Mouse (Mus musculus): ENCODE data around the gene Myf5. TPM values are rescaled to one million over a fixed set of nuclear protein-coding genes. Genes with fewer than 3 reads are reported as not detected.

Myf5 gene
- not detected in 2 replicates for polyA plus RNA-seq (2014; fragmentation: Nextera tagmentation; extraction: Ambion mirVana)

GRCm38 (mm10) chr10:107485870-107486269 lies at the start of gene Myf5:
Myf5 (minus strand) TSS chr10:107486134.
- no peaks in the 10 kb centered on the region for H3K9me3 ChIP-seq (ENCODE audit: control insufficient read depth, low read length)
- ATAC-seq (ENCODE audit: low FRiP score, low TSS enrichment) (no peak), DNase-seq (no peak)
- H3K27me3 ChIP-seq (ENCODE audit: control insufficient read depth, insufficient read depth, low read length), result no peaks in the 10 kb centered on the region
- no peak within 1 kb of the TSS for H3K9ac ChIP-seq (replicated peaks; ENCODE audit: low read length)
- H3K4me3 ChIP-seq (replicated peaks; ENCODE audit: low read depth, low read length), result no peak within 1 kb of the TSS
- no peaks in the 10 kb centered on the region for H3K4me1 ChIP-seq (ENCODE audit: control insufficient read depth, insufficient read depth, low read length)
- 76% methylated on average over 8 of the region's 8 CpGs for WGBS
- no peaks in the 10 kb centered on the region for H3K36me3 ChIP-seq (ENCODE audit: control insufficient read depth, insufficient read depth, low read length)
- no peak within 1 kb of the TSS for H3K27ac ChIP-seq (replicated peaks; ENCODE audit: low read depth, low read length)
- H3K4me2 ChIP-seq (ENCODE audit: low read length), result no peak within 1 kb of the TSS

GRCm38 (mm10) chr10:107528758-107529157 lies 42.8 kb upstream of the Myf5 start:
- Histone ChIP-seq H3K9ac (replicated peaks; ENCODE audit: low read length) (no peak overlapping the region), H3K36me3 (ENCODE audit: control insufficient read depth, insufficient read depth, low read length) (no peaks in the 10 kb centered on the region), H3K4me1 (ENCODE audit: control insufficient read depth, insufficient read depth, low read length) (no peaks in the 10 kb centered on the region), H3K4me2 (ENCODE audit: low read length) (no peak overlapping the region), H3K4me3 (replicated peaks; ENCODE audit: low read depth, low read length) (no peak overlapping the region), H3K27me3 (ENCODE audit: control insufficient read depth, insufficient read depth, low read length) (no peaks in the 10 kb centered on the region), H3K9me3 (ENCODE audit: control insufficient read depth, low read length) (no peaks in the 10 kb centered on the region), H3K27ac (replicated peaks; ENCODE audit: low read depth, low read length) (no peak overlapping the region)
- no peak for DNase-seq
- WGBS, result 71% methylated on average over 1 of the region's 1 CpGs
- ATAC-seq (ENCODE audit: low FRiP score, low TSS enrichment), result no peak

GRCm38 (mm10) chr10:107519216-107519615 lies 33.3 kb upstream of the Myf5 start:
- H3K4me1 ChIP-seq (ENCODE audit: control insufficient read depth, insufficient read depth, low read length), result no peaks in the 10 kb centered on the region
- no peak for ATAC-seq (ENCODE audit: low FRiP score, low TSS enrichment)
- no peak overlapping the region for H3K4me2 ChIP-seq (ENCODE audit: low read length)
- H3K36me3 ChIP-seq (ENCODE audit: control insufficient read depth, insufficient read depth, low read length), result no peaks in the 10 kb centered on the region
- WGBS, result 82% methylated on average over 5 of the region's 5 CpGs
- no peak overlapping the region for H3K9ac ChIP-seq (replicated peaks; ENCODE audit: low read length)
- no peaks in the 10 kb centered on the region for H3K9me3 ChIP-seq (ENCODE audit: control insufficient read depth, low read length)
- no peak for DNase-seq
- no peak overlapping the region for H3K4me3 ChIP-seq (replicated peaks; ENCODE audit: low read depth, low read length)
- no peak overlapping the region for H3K27ac ChIP-seq (replicated peaks; ENCODE audit: low read depth, low read length)
- no peaks in the 10 kb centered on the region for H3K27me3 ChIP-seq (ENCODE audit: control insufficient read depth, insufficient read depth, low read length)

GRCm38 (mm10) chr10:107516641-107517040 lies 30.7 kb upstream of the Myf5 start:
- DNase-seq (no peak), ATAC-seq (ENCODE audit: low FRiP score, low TSS enrichment) (no peak)
- Histone ChIP-seq H3K27ac (replicated peaks; ENCODE audit: low read depth, low read length) (no peak overlapping the region), H3K4me3 (replicated peaks; ENCODE audit: low read depth, low read length) (no peak overlapping the region), H3K9ac (replicated peaks; ENCODE audit: low read length) (no peak overlapping the region), H3K36me3 (ENCODE audit: control insufficient read depth, insufficient read depth, low read length) (no peaks in the 10 kb centered on the region), H3K9me3 (ENCODE audit: control insufficient read depth, low read length) (no peaks in the 10 kb centered on the region), H3K27me3 (ENCODE audit: control insufficient read depth, insufficient read depth, low read length) (no peaks in the 10 kb centered on the region), H3K4me1 (ENCODE audit: control insufficient read depth, insufficient read depth, low read length) (no peaks in the 10 kb centered on the region), H3K4me2 (ENCODE audit: low read length) (no peak overlapping the region)
- WGBS, result 86% methylated on average over 7 of the region's 7 CpGs

GRCm38 (mm10) chr10:107514735-107515134 lies 28.8 kb upstream of the Myf5 start:
- WGBS, result 89% methylated on average over 7 of the region's 7 CpGs
- H3K36me3 ChIP-seq (ENCODE audit: control insufficient read depth, insufficient read depth, low read length), result no peaks in the 10 kb centered on the region
- H3K27ac ChIP-seq (replicated peaks; ENCODE audit: low read depth, low read length), result no peak overlapping the region
- H3K4me3 ChIP-seq (replicated peaks; ENCODE audit: low read depth, low read length), result no peak overlapping the region
- H3K27me3 ChIP-seq (ENCODE audit: control insufficient read depth, insufficient read depth, low read length), result no peaks in the 10 kb centered on the region
- ATAC-seq (ENCODE audit: low FRiP score, low TSS enrichment) (no peak), DNase-seq (no peak)
- no peak overlapping the region for H3K9ac ChIP-seq (replicated peaks; ENCODE audit: low read length)
- H3K4me2 ChIP-seq (ENCODE audit: low read length), result no peak overlapping the region
- no peaks in the 10 kb centered on the region for H3K9me3 ChIP-seq (ENCODE audit: control insufficient read depth, low read length)
- H3K4me1 ChIP-seq (ENCODE audit: control insufficient read depth, insufficient read depth, low read length), result no peaks in the 10 kb centered on the region

GRCm38 (mm10) chr10:107506397-107506796 lies 20.5 kb upstream of the Myf5 start:
- H3K9ac ChIP-seq (replicated peaks; ENCODE audit: low read length), result no peak overlapping the region
- DNase-seq (no peak), ATAC-seq (ENCODE audit: low FRiP score, low TSS enrichment) (no peak)
- no peaks in the 10 kb centered on the region for H3K4me1 ChIP-seq (ENCODE audit: control insufficient read depth, insufficient read depth, low read length)
- no peaks in the 10 kb centered on the region for H3K9me3 ChIP-seq (ENCODE audit: control insufficient read depth, low read length)
- H3K4me3 ChIP-seq (replicated peaks; ENCODE audit: low read depth, low read length), result no peak overlapping the region
- WGBS, result 90% methylated on average over 2 of the region's 2 CpGs
- no peak overlapping the region for H3K27ac ChIP-seq (replicated peaks; ENCODE audit: low read depth, low read length)
- no peaks in the 10 kb centered on the region for H3K27me3 ChIP-seq (ENCODE audit: control insufficient read depth, insufficient read depth, low read length)
- H3K36me3 ChIP-seq (ENCODE audit: control insufficient read depth, insufficient read depth, low read length), result no peaks in the 10 kb centered on the region
- no peak overlapping the region for H3K4me2 ChIP-seq (ENCODE audit: low read length)

GRCm38 (mm10) chr10:107503430-107503829 lies 17.5 kb upstream of the Myf5 start:
- H3K36me3 ChIP-seq (ENCODE audit: control insufficient read depth, insufficient read depth, low read length), result no peaks in the 10 kb centered on the region
- no peak overlapping the region for H3K4me2 ChIP-seq (ENCODE audit: low read length)
- no peak overlapping the region for H3K27ac ChIP-seq (replicated peaks; ENCODE audit: low read depth, low read length)
- H3K27me3 ChIP-seq (ENCODE audit: control insufficient read depth, insufficient read depth, low read length), result no peaks in the 10 kb centered on the region
- H3K4me1 ChIP-seq (ENCODE audit: control insufficient read depth, insufficient read depth, low read length), result no peaks in the 10 kb centered on the region
- H3K9me3 ChIP-seq (ENCODE audit: control insufficient read depth, low read length), result no peaks in the 10 kb centered on the region
- no peak overlapping the region for H3K9ac ChIP-seq (replicated peaks; ENCODE audit: low read length)
- WGBS, result 86% methylated on average over 4 of the region's 4 CpGs
- H3K4me3 ChIP-seq (replicated peaks; ENCODE audit: low read depth, low read length), result no peak overlapping the region
- no peak for ATAC-seq (ENCODE audit: low FRiP score, low TSS enrichment)
- no peak for DNase-seq

- Histone ChIP-seq H3K4me1 (ENCODE audit: control insufficient read depth, insufficient read depth, low read length) (no peaks in the 10 kb centered on the region), H3K27ac (replicated peaks; ENCODE audit: low read depth, low read length) (no peak overlapping the region), H3K36me3 (ENCODE audit: control insufficient read depth, insufficient read depth, low read length) (no peaks in the 10 kb centered on the region), H3K9ac (replicated peaks; ENCODE audit: low read length) (no peak overlapping the region), H3K27me3 (ENCODE audit: control insufficient read depth, insufficient read depth, low read length) (no peaks in the 10 kb centered on the region), H3K4me2 (ENCODE audit: low read length) (no peak overlapping the region), H3K4me3 (replicated peaks; ENCODE audit: low read depth, low read length) (no peak overlapping the region), H3K9me3 (ENCODE audit: control insufficient read depth, low read length) (no peaks in the 10 kb centered on the region)
- WGBS, result 96% methylated on average over 7 of the region's 7 CpGs
- DNase-seq, result no peak
- ATAC-seq (ENCODE audit: low FRiP score, low TSS enrichment), result no peak
Measured at GRCm38 (mm10) chr10:107502193-107502592, 16.3 kb upstream of the Myf5 start.

- Histone ChIP-seq H3K27ac (replicated peaks; ENCODE audit: low read depth, low read length) (no peak overlapping the region), H3K4me2 (ENCODE audit: low read length) (no peak overlapping the region), H3K4me1 (ENCODE audit: control insufficient read depth, insufficient read depth, low read length) (no peaks in the 10 kb centered on the region), H3K9ac (replicated peaks; ENCODE audit: low read length) (no peak overlapping the region), H3K9me3 (ENCODE audit: control insufficient read depth, low read length) (no peaks in the 10 kb centered on the region), H3K36me3 (ENCODE audit: control insufficient read depth, insufficient read depth, low read length) (no peaks in the 10 kb centered on the region), H3K27me3 (ENCODE audit: control insufficient read depth, insufficient read depth, low read length) (no peaks in the 10 kb centered on the region), H3K4me3 (replicated peaks; ENCODE audit: low read depth, low read length) (no peak overlapping the region)
- DNase-seq (no peak), ATAC-seq (ENCODE audit: low FRiP score, low TSS enrichment) (no peak)
- WGBS, result 88% methylated on average over 7 of the region's 7 CpGs
Measured at GRCm38 (mm10) chr10:107499656-107500055, 13.7 kb upstream of the Myf5 start.
